Mouse (Mus musculus) gonadal fat pad, adult 2 months (tissue): ENCODE measurements at regions not wholly inside any gene's neighbourhood (a gene's known extent, or its start where the extent isn't known, plus 50 kb on each side); places are given as distances from the start of the nearest gene placed in this dataset.
"Not testable (repeated sequence)": the region's sequence is repeated elsewhere in the genome, so short reads cannot be mapped to it uniquely, and the experiment has no call there.

Experiments
- DNase-seq: peaks from one replicate; pipeline ENCODE4 v3.0.0-alpha.2; 2012; ENCODE audit warnings: low read depth

DNA sequence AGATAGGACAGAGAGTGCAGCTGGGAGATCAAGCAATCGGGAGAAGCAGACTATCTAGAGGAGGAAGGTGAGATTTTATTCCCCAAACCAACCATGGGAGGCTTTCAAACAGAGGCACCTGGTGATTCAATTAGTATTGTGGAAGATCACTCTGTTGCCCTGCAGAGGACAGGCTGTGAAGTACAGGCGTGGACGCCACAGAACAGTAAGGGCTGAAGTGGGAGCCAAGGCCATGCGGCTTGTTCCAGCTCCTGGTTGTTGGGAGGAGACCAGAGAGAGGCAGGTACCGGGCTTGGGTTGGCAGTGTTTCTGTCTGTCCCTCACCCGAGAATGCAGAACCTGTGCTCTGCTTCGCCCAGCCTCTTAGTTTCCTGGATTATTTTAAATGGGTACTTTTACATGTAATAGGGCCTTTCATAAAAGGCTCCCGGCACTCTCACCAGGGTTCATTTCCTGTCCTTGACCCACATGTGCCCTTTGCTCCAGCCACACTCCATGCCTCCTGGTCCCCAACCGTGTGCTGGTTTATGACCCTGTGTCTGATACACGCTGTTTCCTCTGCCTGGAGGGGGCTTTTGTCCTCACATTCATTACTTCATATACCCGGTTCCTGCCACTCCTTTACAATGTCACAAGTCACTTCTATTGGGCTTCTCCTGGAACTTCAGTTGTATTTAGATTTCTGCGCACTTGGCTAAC is 58.3 kb downstream of the Vcpkmt start:
- DNase-seq, result no peak

GRCm38 (mm10) chr12:69519869-69520268 is 63.0 kb downstream of the Vcpkmt start:
- no peak for DNase-seq

GRCm38 (mm10) chr12:69519028-69519427 is 63.8 kb downstream of the Vcpkmt start:
- DNase-seq, result no peak

- no peak for DNase-seq
These were observed 65.2 kb downstream of the Vcpkmt start for GRCm38 (mm10) chr12:69517616-69518015.

- DNase-seq, result no peak
These were observed 66.4 kb downstream of the Vcpkmt start for GRCm38 (mm10) chr12:69516314-69516916.

- no peak for DNase-seq
These were observed 67.0 kb downstream of the Vcpkmt start for GRCm38 (mm10) chr12:69515850-69516249.

DNA sequence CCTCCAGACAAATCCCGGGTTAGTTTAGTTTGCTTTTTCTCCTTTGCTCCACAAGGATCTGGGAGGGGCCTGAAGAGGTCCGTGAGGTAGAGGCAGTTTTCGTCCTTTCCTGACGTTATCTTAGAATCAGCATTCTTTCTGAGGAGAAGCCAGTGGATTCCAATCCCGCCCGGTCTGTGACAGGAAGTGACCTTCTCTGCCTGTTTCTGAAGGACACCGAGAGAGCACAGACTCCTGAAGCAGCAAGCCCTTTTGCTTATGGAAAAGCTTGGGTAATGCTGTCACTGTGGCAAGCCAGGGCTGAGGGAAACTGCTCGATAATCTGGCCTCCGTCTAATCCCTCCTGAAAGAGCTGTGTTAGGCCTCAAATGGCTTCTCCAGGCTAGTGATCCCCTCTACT is 67.7 kb downstream of the Vcpkmt start:
- DNase-seq, result no peak

- DNase-seq, result no peak
These were observed 69.7 kb downstream of the Vcpkmt start for GRCm38 (mm10) chr12:69513166-69513565.

GRCm38 (mm10) chr12:69510736-69511135 is 72.1 kb downstream of the Vcpkmt start:
- no peak for DNase-seq

GRCm38 (mm10) chr12:69509180-69509579 is 73.6 kb downstream of the Vcpkmt start:
- not testable (repeated sequence) for DNase-seq

GRCm38 (mm10) chr12:69507906-69508305 is 74.9 kb downstream of the Vcpkmt start:
- DNase-seq, result no peak

DNA sequence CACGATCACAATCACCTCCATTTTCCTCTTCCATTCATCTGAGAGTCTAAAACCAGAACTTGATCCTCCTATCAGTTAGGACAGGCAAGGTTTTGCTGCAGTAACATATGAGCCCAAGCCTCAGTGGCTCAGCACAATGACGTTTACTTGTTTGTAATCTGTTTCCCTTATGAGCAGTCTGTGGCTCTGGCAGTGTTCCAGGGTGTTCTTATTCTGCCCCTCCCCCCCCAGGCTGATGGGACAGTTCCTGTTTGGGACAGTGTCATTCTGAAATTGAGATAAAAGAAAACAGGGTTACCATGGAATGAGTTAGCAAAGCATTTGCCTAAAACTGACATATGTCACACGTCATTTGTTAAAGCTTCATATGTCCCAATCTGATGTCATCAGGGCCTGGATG is 75.5 kb downstream of the Vcpkmt start:
- no peak for DNase-seq

DNA sequence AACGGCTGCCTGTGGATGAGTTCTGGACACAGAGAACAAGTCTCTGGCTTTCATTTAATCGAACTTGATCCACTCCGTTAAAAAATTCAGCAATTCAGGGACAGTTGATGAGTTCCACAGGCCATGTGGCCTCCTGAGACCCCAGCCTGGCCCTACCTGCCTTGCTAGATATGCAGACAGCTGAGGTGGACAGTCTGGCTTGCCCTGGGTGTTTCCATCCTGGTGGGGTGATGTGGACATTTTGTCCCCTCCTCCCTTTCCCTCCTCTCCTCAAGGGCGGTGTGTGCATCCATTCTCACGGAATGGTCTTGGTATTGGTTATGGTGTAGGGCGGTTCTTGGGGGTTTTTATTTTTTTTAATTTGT is 80.1 kb downstream of the Vcpkmt start:
- no peak for DNase-seq

GRCm38 (mm10) chr12:69501783-69502705 is 80.8 kb downstream of the Vcpkmt start:
- DNase-seq, result peak; percentile 54

- DNase-seq, result no peak
These were observed 81.5 kb downstream of the Vcpkmt start for GRCm38 (mm10) chr12:69501346-69501730.

- DNase-seq, result no peak
These were observed 82.1 kb downstream of the Vcpkmt start for GRCm38 (mm10) chr12:69500600-69501345.

DNA sequence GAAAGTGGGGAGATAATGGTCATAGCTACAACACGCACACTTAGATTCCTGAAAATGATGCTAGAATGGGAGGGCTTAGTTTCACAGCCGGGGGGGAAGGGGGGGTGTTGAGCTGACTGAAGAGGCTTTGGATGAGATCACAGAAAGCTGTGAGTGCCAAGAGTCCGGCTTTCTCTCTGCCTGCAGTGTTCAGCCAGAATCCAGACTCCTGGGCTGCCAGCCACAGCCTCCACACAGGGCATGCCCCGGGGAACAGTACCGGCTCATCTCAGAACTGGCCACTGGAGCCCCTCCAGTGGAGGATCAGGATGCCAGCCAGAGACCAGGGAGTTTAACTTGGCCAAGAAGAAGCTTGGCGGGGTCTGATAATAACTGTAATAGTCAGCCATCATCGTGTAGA is 85.7 kb downstream of the Vcpkmt start:
- no peak for DNase-seq

GRCm38 (mm10) chr12:69496341-69496904 is 86.4 kb downstream of the Vcpkmt start:
- DNase-seq, result no peak

GRCm38 (mm10) chr12:69495776-69496175 is 87.1 kb downstream of the Vcpkmt start:
- DNase-seq, result no peak

DNA sequence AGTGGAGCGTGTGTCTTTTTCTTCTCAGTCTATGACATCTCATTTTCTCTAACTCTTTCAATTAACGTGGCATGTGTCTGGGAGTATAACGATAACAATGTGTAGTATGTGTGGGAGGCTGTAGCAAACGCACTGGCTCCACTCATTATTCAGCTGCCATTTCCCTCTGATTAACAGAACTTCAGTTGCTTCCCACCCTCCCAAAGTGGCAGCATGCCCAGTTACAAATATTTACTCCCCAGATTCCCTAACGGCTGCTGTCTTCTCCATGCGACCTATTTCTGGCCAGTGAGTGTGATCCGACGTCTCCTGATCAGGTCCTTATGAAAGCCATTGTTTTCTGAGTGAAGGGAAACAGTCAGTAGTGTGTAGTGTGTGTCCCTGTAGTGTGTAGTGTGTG is 88.2 kb downstream of the Vcpkmt start:
- DNase-seq, result no peak

DNA sequence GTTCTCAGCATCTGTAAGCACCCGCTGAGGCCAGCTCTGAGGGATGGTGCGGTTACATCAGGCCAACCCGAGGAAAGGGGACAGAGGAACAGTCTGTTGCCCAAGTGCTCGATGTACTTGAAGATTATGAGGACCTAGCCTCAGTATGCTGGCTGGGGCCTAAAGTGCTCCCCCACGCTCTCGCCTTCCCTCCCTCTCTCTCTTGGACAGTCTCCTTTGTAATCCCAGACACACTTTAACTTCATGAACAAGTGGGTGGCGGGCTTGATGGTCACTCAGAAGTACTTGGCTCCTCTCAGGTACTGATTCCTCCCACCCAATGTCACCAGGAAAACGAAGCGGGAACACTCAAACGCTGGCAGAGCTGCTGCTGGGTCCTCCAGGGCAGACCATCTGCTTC is 93.1 kb downstream of the Vcpkmt start:
- DNase-seq, result no peak

DNA sequence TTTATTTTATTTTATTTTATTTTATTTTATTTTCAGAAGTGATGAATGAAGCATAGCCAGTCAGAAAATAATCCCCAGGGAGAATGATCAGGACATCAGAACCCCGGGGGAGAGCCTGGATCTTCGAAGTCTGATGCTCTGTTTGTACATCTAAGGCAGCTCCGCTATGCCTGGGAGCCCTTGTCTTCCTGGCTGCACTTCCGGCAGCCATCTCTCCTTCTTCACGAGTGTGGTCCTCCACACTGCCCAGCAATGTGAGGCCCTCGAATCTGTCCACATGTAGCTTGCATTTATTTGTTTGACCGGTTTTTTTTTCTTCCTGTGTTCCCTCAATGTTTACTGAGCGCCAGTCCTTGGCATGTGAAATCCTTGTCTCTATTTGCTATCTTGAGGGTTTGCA is 95.9 kb downstream of the Vcpkmt start:
- DNase-seq, result no peak
